Mouse (Mus musculus) monocyte, adult 2 months (primary cell): ENCODE measurements around the gene Btbd35f8.
"Not testable (repeated sequence)": the region's sequence is repeated elsewhere in the genome, so short reads cannot be mapped to it uniquely, and the experiment has no call there.

Source experiments
- DNase-seq, 2 experiments: peaks; one replicate each; pipeline ENCODE4 v3.0.0; 2022; ENCODE audit warnings: low spot score in 2 of 2, low read depth in 1 of 2

Gene Btbd35f8

GRCm38 (mm10) chrX:34450224-34450623 is at the start of gene Btbd35f8:
Btbd35f8 (plus strand) TSS chrX:34450524.
- DNase-seq, result not testable (repeated sequence)
